Mouse (Mus musculus): ENCODE measurements around the gene Tbc1d1. TPM values are rescaled to one million over a fixed set of nuclear protein-coding genes. Genes with fewer than 3 reads are reported as not detected.

Tbc1d1 gene
- total and polyA plus RNA-seq, 3 experiments = 26.0 to 38.6 (median 31.9) TPM

DNA sequence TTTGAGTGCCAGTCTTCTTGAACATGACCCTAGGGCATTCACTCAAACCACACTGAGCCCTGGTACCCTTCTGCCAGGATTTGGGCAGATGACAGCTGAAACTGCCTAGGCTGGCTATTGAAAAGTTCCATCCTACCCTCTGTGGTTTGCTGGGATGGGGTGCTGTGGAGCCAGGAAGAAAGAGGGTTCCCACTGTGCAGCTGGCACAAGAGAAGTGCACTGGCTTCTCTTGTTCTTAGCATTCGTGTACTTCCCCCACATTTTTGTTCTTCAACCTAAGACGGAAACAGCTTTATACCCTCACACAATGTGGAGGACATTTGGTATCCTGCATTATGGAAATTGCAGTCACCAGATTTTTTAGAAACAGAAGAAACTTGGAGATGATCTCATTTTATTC lies 9.7 kb downstream of the Tbc1d1 start:
- TF ChIP-seq USF1 (IDR thresholded peaks at IDR 0.05; ENCODE audit: low read depth, low read length) = no peak
- TF ChIP-seq JUN (IDR thresholded peaks at IDR 0.05; ENCODE audit: insufficient read depth, low read depth, low read length) = no peak
- no peak for TF ChIP-seq TCF12 (IDR thresholded peaks at IDR 0.05; ENCODE audit: low read depth, low read length)
- no peak for TF ChIP-seq IRF4 (IDR thresholded peaks at IDR 0.05; ENCODE audit: low read depth, low read length)
- TF ChIP-seq BHLHE40 (IDR thresholded peaks at IDR 0.05; ENCODE audit: low read depth, low read length) = no peak
- in situ Hi-C loops (cut with MboI; ENCODE audit: low pct_ligation_motif_present, low pct_unique_long_range_greater_than_20kb, low sequenced_read_pairs) (no loop called here), dilution Hi-C loops (cut with MboI; ENCODE audit: extremely low pct_ligation_motif_present, extremely low pct_unique_long_range_greater_than_20kb, low sequenced_read_pairs) (no loop called here)
- Histone ChIP-seq H3K4me2 (ENCODE audit: insufficient read depth, low read depth, poor library complexity, severe bottlenecking) (no peak overlapping the region), H3K4me1 (ENCODE audit: control insufficient read depth in 1 of 2, insufficient read depth in 2 of 2) (peaks cover 5 to 61% of the 10 kb centered on the region in 2 experiments), H3K4me3 (replicated peaks in 1 of 3; ENCODE audit: low read depth in 2 of 3, low read length in 2 of 3, poor library complexity in 1 of 3) (no peak overlapping the region), H3K9me3 (replicated peaks; ENCODE audit: low read length) (no peaks in the 10 kb centered on the region), H3K36me3 (replicated peaks in 1 of 2; ENCODE audit: control insufficient read depth in 1 of 2, insufficient read depth in 1 of 2, low read length in 1 of 2) (peaks cover 9 to 65% of the 10 kb centered on the region in 2 experiments), H3K27me3 (replicated peaks) (no peaks in the 10 kb centered on the region), H3K79me2 (replicated peaks; ENCODE audit: control insufficient read depth, extremely low read depth, insufficient read depth, poor library complexity, severe bottlenecking) (peaks cover 4% of the 10 kb centered on the region), H3K9ac (ENCODE audit: insufficient read depth, low read depth) (no peak overlapping the region), H3K27ac (ENCODE audit: insufficient read depth, low read depth) (no peak overlapping the region)
- no peak for DNase-seq (ENCODE audit: extremely low read depth)

DNA sequence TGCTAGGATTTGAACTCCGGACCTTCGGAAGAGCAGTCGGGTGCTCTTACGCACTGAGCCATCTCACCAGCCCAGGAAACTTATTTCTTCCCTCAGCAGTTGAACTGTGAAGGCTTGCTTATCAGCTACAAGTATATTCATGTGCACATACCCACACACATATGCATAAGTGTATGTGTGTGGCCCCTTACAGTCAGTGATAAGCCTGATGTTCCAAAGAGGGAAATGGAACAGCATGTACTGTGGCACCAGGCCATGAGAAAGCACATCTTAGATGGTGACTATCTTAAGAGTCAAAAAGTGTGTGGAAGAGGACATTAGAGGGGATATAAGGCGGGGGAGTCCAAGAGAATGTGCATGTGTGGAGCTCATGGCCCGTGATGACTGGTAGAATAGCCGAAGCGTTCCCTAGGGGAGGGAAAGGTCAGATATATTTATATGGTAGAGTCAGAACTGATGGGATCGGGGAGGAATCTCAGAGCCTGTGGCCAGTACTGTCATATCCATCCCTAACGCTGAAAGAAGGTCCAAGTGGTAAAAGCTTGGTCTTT lies 13.0 kb downstream of the Tbc1d1 start:
- Histone ChIP-seq H3K79me2 (replicated peaks; ENCODE audit: control insufficient read depth, extremely low read depth, insufficient read depth, poor library complexity, severe bottlenecking) (no peaks in the 10 kb centered on the region), H3K4me2 (ENCODE audit: insufficient read depth, low read depth, poor library complexity, severe bottlenecking) (no peak overlapping the region), H3K27ac (ENCODE audit: insufficient read depth, low read depth) (no peak overlapping the region), H3K4me1 (ENCODE audit: control insufficient read depth in 1 of 2, insufficient read depth in 2 of 2) (peaks cover 5 to 43% of the 10 kb centered on the region in 2 experiments), H3K9me3 (replicated peaks; ENCODE audit: low read length) (no peaks in the 10 kb centered on the region), H3K36me3 (replicated peaks in 1 of 2; ENCODE audit: control insufficient read depth in 1 of 2, insufficient read depth in 1 of 2, low read length in 1 of 2) (peaks cover 18 to 72% of the 10 kb centered on the region in 2 experiments), H3K9ac (ENCODE audit: insufficient read depth, low read depth) (no peak overlapping the region), H3K27me3 (replicated peaks) (no peaks in the 10 kb centered on the region), H3K4me3 (replicated peaks in 1 of 3; ENCODE audit: low read depth in 2 of 3, low read length in 2 of 3, poor library complexity in 1 of 3) (no peak overlapping the region)
- DNase-seq (ENCODE audit: extremely low read depth) = no peak
- dilution Hi-C loops (cut with MboI; ENCODE audit: extremely low pct_ligation_motif_present, extremely low pct_unique_long_range_greater_than_20kb, low sequenced_read_pairs) = no loop called here
- TF ChIP-seq ELF1 (IDR thresholded peaks at IDR 0.05; ENCODE audit: low read depth, low read length) (no peak), POLR2AphosphoS2 (IDR thresholded peaks at IDR 0.05; ENCODE audit: low read depth, low read length) (no peak), ZNF384 (IDR thresholded peaks at IDR 0.05; ENCODE audit: low read depth, low read length) (no peak), EP300 (IDR thresholded peaks at IDR 0.05; ENCODE audit: low read length) (no peak)
- in situ Hi-C loops (cut with MboI; ENCODE audit: low pct_ligation_motif_present, low pct_unique_long_range_greater_than_20kb, low sequenced_read_pairs) = no loop called here

DNA sequence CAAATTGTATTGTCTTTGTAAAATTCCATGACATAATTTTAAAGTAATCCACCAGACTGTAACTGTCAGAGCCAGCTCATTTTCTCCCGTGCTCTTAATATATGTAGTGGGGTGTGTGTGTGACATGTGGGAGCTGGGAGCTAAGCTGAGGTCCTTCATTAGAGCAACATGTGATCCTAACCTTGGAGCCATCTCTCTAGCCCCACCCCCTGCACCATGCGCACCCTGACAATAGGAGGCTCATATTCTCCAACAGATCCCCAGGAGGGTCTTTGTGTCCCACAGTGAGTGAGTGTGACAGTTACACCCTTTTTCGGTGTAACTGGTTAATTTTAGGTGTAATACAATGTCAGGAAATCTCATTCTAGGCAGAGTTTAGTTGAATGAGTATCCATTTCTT lies 16.8 kb downstream of the Tbc1d1 start:
- Histone ChIP-seq H3K9ac (ENCODE audit: insufficient read depth, low read depth) (no peak overlapping the region), H3K4me1 (ENCODE audit: control insufficient read depth in 1 of 2, insufficient read depth in 2 of 2) (peaks cover 0 to 15% of the 10 kb centered on the region in 2 experiments; a peak in 1 of 4 replicates), H3K79me2 (replicated peaks; ENCODE audit: control insufficient read depth, extremely low read depth, insufficient read depth, poor library complexity, severe bottlenecking) (no peaks in the 10 kb centered on the region; the same call in 1 of the 2 replicates), H3K4me2 (ENCODE audit: insufficient read depth, low read depth, poor library complexity, severe bottlenecking) (no peak overlapping the region), H3K27ac (ENCODE audit: insufficient read depth, low read depth) (no peak overlapping the region), H3K4me3 (replicated peaks in 1 of 3; ENCODE audit: low read depth in 2 of 3, low read length in 2 of 3, poor library complexity in 1 of 3) (no peak overlapping the region), H3K36me3 (replicated peaks in 1 of 2; ENCODE audit: control insufficient read depth in 1 of 2, insufficient read depth in 1 of 2, low read length in 1 of 2) (peaks cover 15 to 74% of the 10 kb centered on the region in 2 experiments), H3K9me3 (replicated peaks; ENCODE audit: low read length) (no peaks in the 10 kb centered on the region), H3K27me3 (replicated peaks) (no peaks in the 10 kb centered on the region)
- in situ Hi-C loops (cut with MboI; ENCODE audit: low pct_ligation_motif_present, low pct_unique_long_range_greater_than_20kb, low sequenced_read_pairs) (no loop called here), dilution Hi-C loops (cut with MboI; ENCODE audit: extremely low pct_ligation_motif_present, extremely low pct_unique_long_range_greater_than_20kb, low sequenced_read_pairs) (no loop called here)
- TF ChIP-seq JUND (conservative IDR thresholded peaks at IDR 0.05; ENCODE audit: low read depth, low read length) = no peak
- TF ChIP-seq POLR2AphosphoS2 (IDR thresholded peaks at IDR 0.05; ENCODE audit: low read depth, low read length) = no peak
- TF ChIP-seq ZNF384 (IDR thresholded peaks at IDR 0.05; ENCODE audit: low read depth, low read length) = no peak
- no peak for TF ChIP-seq E2F4 (IDR thresholded peaks at IDR 0.05; ENCODE audit: insufficient replicate concordance, low read depth, low read length)
- no peak for TF ChIP-seq GABPA (IDR thresholded peaks at IDR 0.05; ENCODE audit: insufficient replicate concordance, low read depth, low read length)
- no peak for TF ChIP-seq TBP (conservative IDR thresholded peaks at IDR 0.05; ENCODE audit: low read depth, low read length)
- TF ChIP-seq ZKSCAN1 (IDR thresholded peaks at IDR 0.05; ENCODE audit: borderline replicate concordance, low read depth, low read length) = no peak
- no peak for TF ChIP-seq PAX5 (IDR thresholded peaks at IDR 0.05; ENCODE audit: low read length)
- TF ChIP-seq RCOR1 (conservative IDR thresholded peaks at IDR 0.05; ENCODE audit: low read depth, low read length) = no peak
- no peak for TF ChIP-seq MEF2A (IDR thresholded peaks at IDR 0.05; ENCODE audit: borderline replicate concordance, low read depth, low read length)
- no peak for TF ChIP-seq USF2 (conservative IDR thresholded peaks at IDR 0.05; ENCODE audit: low read depth, low read length)
- no peak for TF ChIP-seq POLR2A (IDR thresholded peaks at IDR 0.05; ENCODE audit: low read depth, low read length)
- TF ChIP-seq CHD2 (IDR thresholded peaks at IDR 0.05; ENCODE audit: low read length) = no peak
- no peak for TF ChIP-seq MAFK (IDR thresholded peaks at IDR 0.05; ENCODE audit: insufficient replicate concordance, low read length)
- no peak for TF ChIP-seq USF1 (IDR thresholded peaks at IDR 0.05; ENCODE audit: low read depth, low read length)
- no peak for TF ChIP-seq KAT2A (IDR thresholded peaks at IDR 0.05; ENCODE audit: insufficient replicate concordance, low read length)
- TF ChIP-seq MYC (IDR thresholded peaks at IDR 0.05; ENCODE audit: low read depth, low read length) = no peak
- DNase-seq (ENCODE audit: extremely low read depth) = no peak
